19 mouse cellular contexts compared by ENCODE assay signal in the genomic region with DNA sequence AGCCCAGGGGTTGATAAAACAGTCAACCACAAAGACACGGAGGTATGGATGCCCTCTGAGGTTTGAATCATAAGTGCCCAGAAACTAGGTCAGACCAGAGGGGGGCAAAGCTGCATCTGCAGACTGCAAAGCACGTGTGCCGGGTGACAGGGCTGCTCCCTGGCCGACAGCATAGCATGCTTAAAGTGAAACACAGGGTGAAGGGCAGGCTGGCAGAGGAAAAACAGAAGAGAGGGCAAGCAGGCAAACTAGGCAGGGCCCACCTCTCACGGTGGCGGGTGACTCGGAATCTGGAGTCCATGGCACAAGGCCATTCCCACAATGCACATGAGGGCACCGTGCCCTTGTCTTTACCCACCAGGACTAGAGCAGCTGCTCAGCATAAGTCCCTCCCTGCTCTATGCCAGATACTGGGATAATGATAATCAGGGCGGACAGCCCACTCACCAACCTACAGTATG.
DNase-seq lines count a peak whose midpoint lies in the region; ATAC-seq and TF ChIP-seq lines count a peak whose summit lies in the region.
"Had no signal": no experiment of that assay in that cellular context is flagged by ENCODE, and none has a peak within 500 bp of the region (broad histone marks: within the 10 kb centered on the region; RNA-seq: fewer than 3 reads in every experiment).

No protein-coding gene starts in this region.

- no peaks in the 10 kb centered on the region for H3K27me3 ChIP-seq in Patski
- no peaks in the 10 kb centered on the region for H3K27me3 ChIP-seq in kidney, embryonic 15.5 days
- H3K27me3 ChIP-seq: embryonic facial prominence, embryonic 12.5 days; intestine, embryonic 15.5 days; stomach, embryonic 15.5 days had no signal

- intact Hi-C loops in left cerebral cortex, postnatal 4 days (cut with DNase I): no loop called here

- H3K9ac ChIP-seq in kidney, embryonic 15.5 days: no peak overlapping the region
- H3K9ac ChIP-seq: embryonic facial prominence, embryonic 12.5 days; intestine, embryonic 15.5 days; liver, embryonic 14.5 days; stomach, embryonic 15.5 days had no signal

- H3K9me3 ChIP-seq in kidney, embryonic 15.5 days (replicated peaks): no peaks in the 10 kb centered on the region
- H3K9me3 ChIP-seq: embryonic facial prominence, embryonic 12.5 days; forebrain, embryonic 10.5 days; intestine, embryonic 15.5 days; limb, embryonic 10.5 days; midbrain, embryonic 10.5 days; stomach, embryonic 15.5 days had no signal

- POLR2A ChIA-PET in Patski (lab: Charles Lee): no interaction called here

- in situ Hi-C loops in Patski (cut with MboI; ENCODE audit: low pct_unique_long_range_greater_than_20kb): no loop called here

- ATAC-seq in cerebellum, adult (ENCODE audit: insufficient number of reproducible peaks, low FRiP score, low TSS enrichment): no peak
- ATAC-seq in Patski: peak; percentile 67
- ATAC-seq in kidney, embryonic 15.5 days (replicated peaks; ENCODE audit: low FRiP score): no peak
- ATAC-seq: intestine, embryonic 15.5 days had no signal

- no peak overlapping the region for H3K27ac ChIP-seq in kidney, embryonic 15.5 days
- H3K27ac ChIP-seq: embryonic facial prominence, embryonic 12.5 days; forebrain, embryonic 10.5 days; gastrocnemius, adult 2 months; intestine, embryonic 15.5 days; limb, embryonic 10.5 days; liver, embryonic 14.5 days; midbrain, embryonic 10.5 days; stomach, embryonic 15.5 days had no signal

- H3K4me2 ChIP-seq in kidney, embryonic 15.5 days: no peak overlapping the region
- H3K4me2 ChIP-seq: embryonic facial prominence, embryonic 12.5 days; intestine, embryonic 15.5 days; stomach, embryonic 15.5 days had no signal

- no peak overlapping the region for H3K4me3 ChIP-seq in kidney, embryonic 15.5 days (replicated peaks)
- H3K4me3 ChIP-seq: embryonic facial prominence, embryonic 12.5 days; forebrain, embryonic 10.5 days; gastrocnemius, adult 2 months; intestine, embryonic 15.5 days; limb, embryonic 10.5 days; midbrain, embryonic 10.5 days; stomach, embryonic 15.5 days had no signal

- DNase-seq in cerebellum, adult 9-10 months: peak; percentile 46
- DNase-seq in left cerebral cortex, postnatal 4 days: peak; percentile 84
- no peak for DNase-seq in left cerebral cortex, adult 11 months (ENCODE audit: low spot score)
- DNase-seq in Patski (ENCODE audit: low read depth, low spot score): no peak
- peak; percentile 58 for DNase-seq in retina, embryonic 14.5 days (ENCODE audit: low spot score)
- DNase-seq: gastrocnemius, adult 2 months; heart, adult 18-20 months; heart, postnatal 14 days; kidney, postnatal 25 days; lung, postnatal 10 days had no signal

- peaks cover 24% of the 10 kb centered on the region for H3K4me1 ChIP-seq in kidney, embryonic 15.5 days
- H3K4me1 ChIP-seq: stomach, embryonic 15.5 days had no signal

- no peak for TF ChIP-seq CTCF in Patski (IDR thresholded peaks at IDR 0.05)

- WGBS in kidney, embryonic 15.5 days: 92% methylated on average over 9 of the region's 9 CpGs

- H3K36me3 ChIP-seq in kidney, embryonic 15.5 days: peaks cover 67% of the 10 kb centered on the region
- H3K36me3 ChIP-seq: intestine, embryonic 15.5 days had no signal

- CTCF ChIA-PET in Patski (lab: Charles Lee): interaction anchor here (1.4 kb wide), 1 partner anchor 30 kb away, joined by 4 read pairs; no protein-coding TSS in a partner anchor

Comparison
In these comparisons a context has a peak if more than half of its experiments do, and no peak if none do; other contexts are left out.
1. DNase-seq: peak in cerebellum, adult 9-10 months (single experiment), left cerebral cortex, postnatal 4 days (single experiment) and retina, embryonic 14.5 days (single experiment); none in left cerebral cortex, adult 11 months (single experiment) and Patski (single experiment).